Mouse (Mus musculus) stomach, embryonic 16.5 days (tissue): ENCODE measurements around the gene 1700001O22Rik. TPM values are rescaled to one million over a fixed set of nuclear protein-coding genes. Genes with fewer than 3 reads are reported as not detected.

Experiments used
- ATAC-seq: fragments of 200-750 bp; cut with Nextera tagmentation; 2 replicates; pipeline ENCODE4 v1.8.0; 2017; ENCODE audit warnings: moderate number of reproducible peaks, moderate TSS enrichment; ENCODE audit not compliant: insufficient read depth, low FRiP score
- H3K27ac ChIP-seq: fragments of 300-500 bp; sonication (generic); 2 replicates; pipeline ENCODE4 v1.5.1; 2014; ENCODE audit warnings: low read length
- H3K27me3 ChIP-seq: fragments of 300-500 bp; sonication (generic); 2 replicates; pipeline ENCODE4 v1.6.1; 2014; ENCODE audit warnings: low read length, control low read depth, mixed read lengths; ENCODE audit not compliant: control insufficient read depth, insufficient read depth
- H3K36me3 ChIP-seq: fragments of 300-500 bp; sonication (generic); 2 replicates; pipeline ENCODE4 v1.6.1; 2014; ENCODE audit warnings: low read length; ENCODE audit not compliant: control insufficient read depth, insufficient read depth
- H3K4me1 ChIP-seq: fragments of 300-500 bp; sonication (generic); 2 replicates; pipeline ENCODE4 v1.6.1; 2014; ENCODE audit warnings: low read length, control low read depth, mixed read lengths; ENCODE audit not compliant: control insufficient read depth, insufficient read depth
- H3K4me2 ChIP-seq: fragments of 300-500 bp; sonication (generic); 2 replicates; pipeline ENCODE4 v1.6.1; 2014; ENCODE audit warnings: low read depth, low read length, mixed read lengths
- H3K4me3 ChIP-seq: fragments of 300-500 bp; sonication (generic); replicated peaks from 2 replicates; pipeline ENCODE4 v1.5.1; 2014; ENCODE audit warnings: mild to moderate bottlenecking, low read length
- H3K9ac ChIP-seq: fragments of 300-500 bp; sonication (generic); 2 replicates; pipeline ENCODE4 v1.6.1; 2014; ENCODE audit warnings: low read length
- H3K9me3 ChIP-seq: fragments of 300-500 bp; sonication (generic); replicated peaks from 2 replicates; pipeline ENCODE4 v1.6.1; 2016; ENCODE audit warnings: low read length, control low read depth; ENCODE audit not compliant: control insufficient read depth
- WGBS: fragments of 180-500 bp; shearing (Covaris S2); extraction: QIAGEN DNeasy Blood & Tissue Kit; methylation state at CpG from one replicate; pipeline ENCODE4 v1.1.7; 2014; 5-methylcytosine and 5-hydroxymethylcytosine counted together
- polyA plus RNA-seq: library from polyadenylated mRNA; unstranded; fragments of >200 nt; fragmentation: Nextera tagmentation; extraction: Ambion mirVana; gene quantifications from 2 replicates; pipeline ENCODE4 v1.2.1, GENCODE M21; 2015

The 1700001O22Rik gene
- polyA plus RNA-seq, 1 experiment from 2014 or later, result 1.7 TPM

DNA sequence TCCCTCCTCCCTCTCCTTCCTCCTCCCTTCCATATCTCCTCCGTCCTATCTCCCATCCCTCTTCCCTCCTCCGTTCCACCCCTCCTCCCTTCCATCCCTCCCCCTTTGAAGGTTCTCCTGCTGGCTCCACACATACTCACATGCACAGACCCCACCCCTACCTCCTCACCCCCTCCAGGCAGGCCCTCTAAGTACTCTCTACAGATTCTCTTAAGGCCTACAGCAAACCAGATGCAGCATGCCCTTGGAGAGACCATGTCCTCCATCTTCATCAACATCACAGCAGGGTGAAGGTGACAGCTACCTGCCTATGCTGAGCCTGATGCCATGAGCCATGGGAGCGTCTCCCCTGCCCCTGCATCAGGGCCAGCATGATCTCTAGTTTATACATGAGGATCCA is 26.2 kb downstream of the 1700001O22Rik start:
- H3K4me3 ChIP-seq, result no peak overlapping the region
- no peaks in the 10 kb centered on the region for H3K27me3 ChIP-seq
- H3K9me3 ChIP-seq, result no peaks in the 10 kb centered on the region
- no peak overlapping the region for H3K4me2 ChIP-seq
- H3K9ac ChIP-seq, result no peak overlapping the region
- H3K36me3 ChIP-seq, result no peaks in the 10 kb centered on the region
- no peak for ATAC-seq
- peaks cover 9% of the 10 kb centered on the region for H3K4me1 ChIP-seq
- WGBS, result 72% methylated on average over 3 of the region's 3 CpGs
- no peak overlapping the region for H3K27ac ChIP-seq

DNA sequence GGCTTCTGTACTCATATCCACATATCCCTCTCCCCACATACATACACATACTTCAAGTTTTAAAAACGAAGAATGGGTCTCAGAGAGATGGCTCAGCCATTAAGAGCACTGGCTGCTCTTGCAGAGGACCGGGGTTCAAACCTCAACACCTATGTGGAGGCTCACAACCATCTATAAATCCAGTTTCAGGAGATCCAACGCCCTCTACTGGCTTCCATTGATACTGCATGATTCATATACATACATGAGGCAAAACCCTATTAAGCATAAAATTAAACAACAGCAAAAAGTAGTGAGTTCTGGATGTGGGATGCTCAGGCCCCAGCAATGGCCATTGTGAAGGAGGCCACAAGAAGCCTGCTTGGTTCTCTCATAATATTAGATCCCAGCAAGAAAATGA is 27.5 kb downstream of the 1700001O22Rik start:
- Histone ChIP-seq H3K4me1 (peaks cover 20% of the 10 kb centered on the region), H3K4me3 (no peak overlapping the region), H3K27ac (no peak overlapping the region), H3K36me3 (no peaks in the 10 kb centered on the region), H3K9me3 (no peaks in the 10 kb centered on the region), H3K4me2 (no peak overlapping the region), H3K27me3 (no peaks in the 10 kb centered on the region), H3K9ac (no peak overlapping the region)
- 59% methylated on average over 3 of the region's 3 CpGs for WGBS
- no peak for ATAC-seq

DNA sequence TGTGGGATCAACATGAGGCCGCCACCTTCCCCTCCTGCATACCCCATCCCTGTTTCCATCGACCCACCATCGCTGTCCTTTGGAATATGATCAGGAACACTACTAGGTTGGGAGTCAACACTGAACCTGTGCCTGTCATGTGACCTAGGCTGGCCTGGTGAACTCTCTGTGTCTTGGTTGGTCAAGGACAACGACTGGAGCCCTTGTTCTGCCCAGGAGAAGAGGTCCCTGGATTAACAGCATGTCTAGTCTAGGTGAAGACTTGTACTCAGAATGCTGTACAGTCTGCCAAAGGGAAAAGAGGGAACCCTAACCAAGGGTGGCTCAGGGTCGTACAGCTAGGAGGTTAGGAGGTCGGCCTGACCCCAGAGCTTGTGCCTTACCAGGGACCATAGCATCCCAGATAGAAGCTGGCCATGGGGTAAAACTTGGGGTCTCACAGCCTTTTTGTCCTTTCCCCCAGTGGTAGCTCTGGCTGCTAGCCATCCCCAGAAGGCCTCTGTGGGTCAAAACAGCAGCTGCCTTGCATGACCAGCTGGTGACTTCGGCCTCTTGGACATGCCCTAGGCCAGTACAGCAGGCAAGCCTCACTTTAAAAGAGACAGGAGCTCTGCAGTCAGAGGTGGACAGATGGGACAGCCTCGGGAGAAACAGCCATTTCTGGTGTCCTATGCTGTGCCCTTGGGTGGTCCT is 30.0 kb downstream of the 1700001O22Rik start:
- 78% methylated on average over 8 of the region's 8 CpGs for WGBS
- ATAC-seq, result no peak
- peak overlapping the region; percentile 18; the same call in 1 of the 2 replicates for H3K27ac ChIP-seq
- H3K4me2 ChIP-seq, result no peak overlapping the region
- no peak overlapping the region for H3K4me3 ChIP-seq
- H3K4me1 ChIP-seq, result peaks cover 20% of the 10 kb centered on the region
- no peak overlapping the region for H3K9ac ChIP-seq
- H3K36me3 ChIP-seq, result no peaks in the 10 kb centered on the region
- no peaks in the 10 kb centered on the region for H3K9me3 ChIP-seq
- no peaks in the 10 kb centered on the region for H3K27me3 ChIP-seq

DNA sequence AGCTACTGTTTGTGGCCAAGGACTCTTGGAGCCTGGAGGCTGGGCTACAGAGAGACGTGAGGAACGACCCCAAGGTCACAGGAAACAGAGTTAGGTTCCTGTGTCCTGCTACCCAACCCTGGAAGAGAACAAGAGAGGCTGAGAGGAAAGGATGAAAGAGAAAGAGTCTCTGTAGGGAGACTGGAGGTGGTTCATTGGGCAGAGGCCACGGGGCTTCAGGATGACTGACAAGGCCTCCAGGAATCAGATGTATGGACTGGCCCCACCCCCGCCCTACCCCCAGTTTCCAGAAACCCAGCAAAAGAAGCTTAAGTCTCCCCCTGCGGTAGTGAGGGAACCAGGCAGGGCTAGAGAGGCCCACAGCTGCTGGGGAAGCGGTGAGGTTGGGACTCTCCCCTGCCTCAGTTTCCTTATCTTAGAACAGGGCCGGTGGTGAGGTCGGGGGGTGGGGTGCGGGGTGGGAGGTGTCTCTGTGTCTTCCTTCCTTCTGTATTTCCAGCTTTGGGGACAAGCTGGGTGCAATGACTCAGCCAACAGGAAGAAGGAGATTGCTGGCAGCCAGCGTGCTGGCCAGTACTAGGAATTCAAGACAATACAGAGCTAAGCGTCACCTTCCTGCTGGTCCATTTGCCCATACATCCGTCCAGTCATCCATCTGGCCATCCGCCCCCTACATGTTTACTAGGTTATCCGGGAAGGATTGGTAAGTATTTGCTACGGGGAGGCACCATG is 30.7 kb downstream of the 1700001O22Rik start:
- H3K9ac ChIP-seq, result peak overlapping the region; percentile 53; the same call in 1 of the 2 replicates

DNA sequence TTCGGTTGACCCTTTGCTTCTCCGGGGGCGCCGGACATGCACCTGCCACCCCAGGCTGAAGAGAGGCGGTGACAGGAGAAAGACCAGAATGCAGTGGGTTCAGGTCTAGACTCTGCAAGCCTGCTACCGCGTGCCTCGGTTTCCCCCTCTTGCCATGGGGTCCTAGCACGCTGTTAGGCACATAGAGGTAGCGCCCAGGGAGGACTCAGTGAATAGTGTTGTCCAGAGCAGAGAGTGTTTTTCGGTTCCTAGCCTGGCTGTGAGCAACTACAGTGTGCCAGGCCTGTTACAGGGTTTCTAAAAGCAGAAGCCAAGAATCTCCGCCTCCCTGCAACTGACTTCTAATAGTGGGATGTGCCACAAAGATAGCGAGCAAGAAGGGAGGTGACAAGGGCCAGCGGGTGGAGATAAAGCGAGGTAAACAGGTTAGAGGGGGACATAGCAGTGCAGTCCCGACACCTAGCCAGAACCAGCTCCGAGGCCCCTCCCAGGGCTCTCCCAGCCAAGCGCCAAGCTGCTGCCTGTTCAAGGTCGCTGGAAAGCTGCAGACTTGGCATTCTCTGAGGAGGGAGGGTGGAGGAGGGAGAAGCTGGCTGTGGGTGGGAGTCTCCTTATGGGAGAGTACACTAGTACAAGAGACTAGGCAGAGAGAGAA is 31.5 kb downstream of the 1700001O22Rik start:
- Histone ChIP-seq H3K9ac (peak overlapping the region; percentile 71), H3K4me3 (peak overlapping the region; percentile 45), H3K4me2 (peak overlapping the region; percentile 78), H3K4me1 (peaks cover 20% of the 10 kb centered on the region), H3K27me3 (no peaks in the 10 kb centered on the region), H3K36me3 (no peaks in the 10 kb centered on the region), H3K27ac (peak overlapping the region; percentile 40), H3K9me3 (no peaks in the 10 kb centered on the region)
- WGBS, result 7% methylated on average over 19 of the region's 19 CpGs
- ATAC-seq, result peak; percentile 77

More for the DNA sequence above, 30.7 kb downstream of the 1700001O22Rik start:
- Histone ChIP-seq H3K27ac (peak overlapping the region; percentile 34), H3K27me3 (no peaks in the 10 kb centered on the region), H3K4me3 (no peak overlapping the region), H3K9me3 (no peaks in the 10 kb centered on the region), H3K4me2 (no peak overlapping the region), H3K36me3 (no peaks in the 10 kb centered on the region), H3K4me1 (peaks cover 20% of the 10 kb centered on the region)
- peak; percentile 34; the same call in 1 of the 2 replicates for ATAC-seq
- 41% methylated on average over 15 of the region's 15 CpGs for whole genome bisulfite sequencing

DNA sequence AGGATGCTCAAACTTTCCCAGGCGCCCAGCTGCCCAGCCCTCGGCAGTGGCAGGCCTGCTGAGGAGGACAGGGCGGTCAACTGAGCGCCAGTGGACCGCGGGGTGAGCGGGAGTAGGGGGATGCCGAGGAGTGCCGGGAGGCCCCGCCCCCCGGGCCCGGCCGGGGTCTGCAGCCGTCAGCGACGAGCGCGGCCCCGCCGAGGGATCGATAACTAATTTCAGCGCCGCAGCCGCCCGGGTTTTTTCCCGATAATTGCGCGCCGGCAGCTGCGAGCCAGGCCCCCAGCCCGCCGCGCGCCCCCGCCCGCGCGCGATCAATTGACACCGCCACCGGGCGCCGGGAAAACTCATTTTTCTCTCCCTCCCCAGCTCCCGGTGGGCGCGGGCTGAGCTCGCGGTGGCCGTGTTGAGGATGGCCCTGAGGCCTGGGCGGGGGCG is 32.1 kb downstream of the 1700001O22Rik start:
- Histone ChIP-seq H3K4me1 (peaks cover 20% of the 10 kb centered on the region), H3K9ac (peak overlapping the region; percentile 71), H3K4me3 (peak overlapping the region; percentile 45), H3K9me3 (no peaks in the 10 kb centered on the region), H3K27me3 (no peaks in the 10 kb centered on the region), H3K36me3 (no peaks in the 10 kb centered on the region), H3K4me2 (peak overlapping the region; percentile 78), H3K27ac (peak overlapping the region; percentile 40)
- no peak for ATAC-seq
- under 1% methylated on average over 48 of the region's 51 CpGs for WGBS

DNA sequence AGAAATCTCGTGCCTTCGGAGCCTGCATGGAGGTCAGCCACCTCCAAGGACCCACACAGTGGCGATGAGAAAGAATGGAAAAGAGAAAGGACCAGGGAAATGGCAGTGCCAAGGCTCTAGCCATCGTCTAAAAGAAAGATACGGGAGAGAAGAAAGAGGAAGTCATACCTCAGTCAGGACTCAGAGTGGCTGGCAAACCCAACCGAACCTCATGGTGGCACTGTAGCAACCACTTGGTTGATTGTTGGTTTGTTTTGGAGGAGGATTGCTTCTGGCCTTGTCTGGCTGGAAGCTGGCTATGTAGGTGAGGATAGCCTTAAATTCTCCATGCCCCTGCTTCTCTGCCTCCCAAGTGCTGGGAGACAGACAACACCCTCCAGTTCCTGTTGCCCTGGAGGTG is 34.3 kb downstream of the 1700001O22Rik start:
- 48% methylated on average over 6 of the region's 6 CpGs for WGBS
- Histone ChIP-seq H3K27ac (no peak overlapping the region), H3K27me3 (no peaks in the 10 kb centered on the region), H3K4me2 (no peak overlapping the region), H3K9me3 (no peaks in the 10 kb centered on the region), H3K4me1 (peaks cover 20% of the 10 kb centered on the region), H3K36me3 (no peaks in the 10 kb centered on the region), H3K4me3 (no peak overlapping the region), H3K9ac (no peak overlapping the region)
- no peak for ATAC-seq

DNA sequence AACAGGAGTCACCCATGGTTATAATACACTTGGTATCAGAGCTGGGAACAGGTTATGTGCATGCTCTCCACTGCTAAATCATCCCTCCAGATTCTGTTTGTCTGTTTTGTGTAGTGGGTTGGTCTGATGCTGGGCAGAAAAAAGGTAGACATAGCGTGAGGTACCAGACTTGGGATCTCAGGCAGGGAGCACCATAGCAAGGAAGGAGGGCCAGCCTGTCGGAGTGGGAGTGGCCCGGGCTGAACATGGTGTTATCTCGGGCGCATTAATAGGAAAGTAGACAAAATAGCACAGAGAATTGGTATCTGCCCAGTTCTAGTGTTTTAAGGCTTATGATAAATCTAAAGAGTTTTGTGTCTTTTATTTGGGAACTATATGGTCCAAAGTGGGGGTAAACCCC is 34.9 kb downstream of the 1700001O22Rik start:
- Histone ChIP-seq H3K9ac (no peak overlapping the region), H3K4me3 (no peak overlapping the region), H3K27me3 (no peaks in the 10 kb centered on the region), H3K27ac (no peak overlapping the region), H3K36me3 (no peaks in the 10 kb centered on the region), H3K9me3 (no peaks in the 10 kb centered on the region), H3K4me2 (no peak overlapping the region), H3K4me1 (peaks cover 20% of the 10 kb centered on the region)
- WGBS, result 63% methylated on average over 5 of the region's 5 CpGs
- no peak for ATAC-seq
